Mouse (Mus musculus) embryonic facial prominence, embryonic 12.5 days (tissue): Measurements from ENCODE around the gene Mrm1. TPM values are rescaled to one million over a fixed set of nuclear protein-coding genes. Genes with fewer than 3 reads are reported as not detected.

ENCODE experiments used
- ATAC-seq: fragments of 200-750 bp; cut with Nextera tagmentation; 2 replicates; pipeline ENCODE4 v1.8.0; 2017; ENCODE audit not compliant: insufficient number of reproducible peaks, insufficient read depth, low FRiP score, low TSS enrichment
- H3K27ac ChIP-seq: fragments of 300-500 bp; sonication (generic); 2 replicates; pipeline ENCODE4 v1.5.1; 2016; ENCODE audit warnings: mild to moderate bottlenecking
- H3K27me3 ChIP-seq: fragments of 300-500 bp; sonication (generic); 2 replicates; pipeline ENCODE4 v1.6.1; 2016; ENCODE audit warnings: mild to moderate bottlenecking, moderate library complexity
- H3K36me3 ChIP-seq: fragments of 300-500 bp; sonication (generic); 2 replicates; pipeline ENCODE4 v1.6.1; 2016; ENCODE audit warnings: mild to moderate bottlenecking
- H3K4me1 ChIP-seq: fragments of 300-500 bp; sonication (generic); 2 replicates; pipeline ENCODE4 v1.6.1; 2016
- H3K4me2 ChIP-seq: fragments of 300-500 bp; sonication (generic); replicated peaks from 2 replicates; pipeline ENCODE4 v1.6.1; 2016; ENCODE audit warnings: mild to moderate bottlenecking, moderate library complexity
- H3K4me3 ChIP-seq: fragments of 300-500 bp; sonication (generic); 2 replicates; pipeline ENCODE4 v1.5.1; 2016; ENCODE audit warnings: mild to moderate bottlenecking
- H3K9ac ChIP-seq: fragments of 300-500 bp; sonication (generic); 2 replicates; pipeline ENCODE4 v1.6.1; 2016; ENCODE audit warnings: mild to moderate bottlenecking, moderate library complexity
- H3K9me3 ChIP-seq: fragments of 300-500 bp; sonication (generic); 2 replicates; pipeline ENCODE4 v1.6.1; 2016; ENCODE audit warnings: mild to moderate bottlenecking, moderate library complexity
- WGBS: fragments of 180-500 bp; shearing (Covaris S2); methylation state at CpG from one replicate; pipeline ENCODE4 v1.1.7; 2016; 5-methylcytosine and 5-hydroxymethylcytosine counted together
- polyA plus RNA-seq: library from polyadenylated mRNA; unstranded; fragments of >200 nt; fragmentation: Nextera tagmentation; extraction: Ambion mirVana; gene quantifications from 2 replicates; pipeline ENCODE4 v1.2.1, GENCODE M21; 2016

Mrm1 gene
- polyA plus RNA-seq, 1 experiment from 2014 or later: 8.8 TPM

DNA sequence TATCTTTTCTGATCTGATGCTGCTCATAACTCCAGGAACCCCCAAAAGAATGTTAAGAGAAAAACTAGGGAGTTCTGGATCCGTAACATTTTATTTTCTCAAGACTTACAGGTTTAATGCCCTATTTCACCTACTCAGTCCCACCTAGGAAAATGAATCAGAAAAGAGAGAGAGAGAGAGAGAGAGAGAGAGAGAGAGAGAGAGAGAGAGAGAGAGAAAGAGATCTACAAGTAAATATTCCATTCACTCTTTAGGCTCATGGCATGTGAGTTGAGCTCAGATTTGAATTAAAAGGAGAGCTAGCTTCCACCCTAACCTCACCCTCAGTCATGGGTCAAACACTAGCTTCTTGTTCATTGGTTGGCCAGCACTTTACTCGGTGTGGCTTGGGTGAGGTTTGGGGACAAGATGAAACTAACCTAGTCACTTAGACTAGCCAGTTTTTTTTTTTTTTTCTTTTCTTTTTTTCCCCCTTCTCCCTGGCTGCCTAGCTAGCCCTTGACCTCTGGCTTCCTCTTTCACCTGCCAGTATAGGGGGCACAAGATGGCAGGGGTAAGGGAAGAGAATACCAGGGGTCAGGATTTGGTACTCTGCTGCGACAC, 8.7 kb upstream of the Mrm1 start:
- Histone ChIP-seq H3K9ac (peak overlapping the region; percentile 70; the same call in 1 of the 2 replicates), H3K9me3 (no peaks in the 10 kb centered on the region), H3K4me3 (peak overlapping the region; percentile 81), H3K4me2 (peak overlapping the region; percentile 95), H3K27me3 (no peaks in the 10 kb centered on the region), H3K27ac (no peak overlapping the region), H3K4me1 (0 out of 2 replicates have a peak, but pooled peaks cover 8% of the 10 kb centered on the region), H3K36me3 (peaks cover 29% of the 10 kb centered on the region)
- ATAC-seq: no peak
- 45% methylated on average over 3 of the region's 3 CpGs for WGBS

DNA sequence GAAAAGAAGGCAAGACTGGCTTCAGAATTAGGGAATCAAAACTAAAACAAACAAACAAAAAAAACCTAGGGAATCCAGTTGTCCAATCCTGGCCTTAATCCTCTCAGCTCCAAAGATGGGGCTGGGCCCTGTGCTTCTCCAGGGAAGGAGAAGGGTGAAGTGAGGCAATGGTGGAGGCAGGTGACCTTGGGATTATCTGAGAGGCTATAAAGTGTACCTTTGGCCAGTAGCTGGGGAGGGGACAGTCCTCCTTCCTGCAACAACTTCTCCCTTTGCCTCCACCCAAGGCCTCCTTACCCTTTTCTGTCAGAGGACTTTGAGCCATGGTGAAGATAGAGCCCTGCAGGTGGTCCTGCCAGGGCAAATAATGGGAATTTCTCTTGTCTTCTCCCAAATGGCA, 8.2 kb upstream of the Mrm1 start:
- no peak overlapping the region for H3K4me2 ChIP-seq
- H3K4me3 ChIP-seq: no peak overlapping the region
- no peak overlapping the region for H3K9ac ChIP-seq
- no peaks in the 10 kb centered on the region for H3K9me3 ChIP-seq
- H3K4me1 ChIP-seq: 0 out of 2 replicates have a peak, but pooled peaks cover 8% of the 10 kb centered on the region
- ATAC-seq: no peak
- H3K27ac ChIP-seq: no peak overlapping the region
- peaks cover 24% of the 10 kb centered on the region for H3K36me3 ChIP-seq
- no peaks in the 10 kb centered on the region for H3K27me3 ChIP-seq

DNA sequence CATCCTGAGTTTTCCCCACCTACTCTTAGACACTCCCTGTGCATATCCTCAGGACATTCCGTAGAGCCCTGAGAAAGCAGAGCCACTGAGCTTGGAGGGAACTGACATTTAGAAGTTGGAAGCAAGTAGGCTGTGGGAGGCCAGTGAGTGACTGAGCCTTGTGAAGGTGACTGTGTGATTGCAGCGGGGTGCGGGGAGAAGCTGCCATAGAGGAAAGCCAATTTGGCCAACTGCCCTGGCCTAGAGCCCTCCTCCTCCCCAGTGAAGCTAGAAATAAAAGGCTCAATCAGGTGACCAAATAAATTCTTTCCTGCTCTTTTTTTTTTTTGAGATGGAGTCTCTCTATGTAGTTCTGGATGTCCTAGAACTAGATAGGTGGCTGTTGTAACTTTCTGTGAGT, 6.9 kb upstream of the Mrm1 start:
- H3K4me2 ChIP-seq: no peak overlapping the region
- no peak overlapping the region for H3K27ac ChIP-seq
- no peak overlapping the region for H3K4me3 ChIP-seq
- no peak for ATAC-seq
- 86% methylated on average over 3 of the region's 3 CpGs for WGBS
- H3K36me3 ChIP-seq: peaks cover 13% of the 10 kb centered on the region; the same call in 1 of the 2 replicates
- no peak overlapping the region for H3K9ac ChIP-seq
- no peaks in the 10 kb centered on the region for H3K9me3 ChIP-seq
- 0 out of 2 replicates have a peak, but pooled peaks cover 8% of the 10 kb centered on the region for H3K4me1 ChIP-seq
- no peaks in the 10 kb centered on the region for H3K27me3 ChIP-seq

DNA sequence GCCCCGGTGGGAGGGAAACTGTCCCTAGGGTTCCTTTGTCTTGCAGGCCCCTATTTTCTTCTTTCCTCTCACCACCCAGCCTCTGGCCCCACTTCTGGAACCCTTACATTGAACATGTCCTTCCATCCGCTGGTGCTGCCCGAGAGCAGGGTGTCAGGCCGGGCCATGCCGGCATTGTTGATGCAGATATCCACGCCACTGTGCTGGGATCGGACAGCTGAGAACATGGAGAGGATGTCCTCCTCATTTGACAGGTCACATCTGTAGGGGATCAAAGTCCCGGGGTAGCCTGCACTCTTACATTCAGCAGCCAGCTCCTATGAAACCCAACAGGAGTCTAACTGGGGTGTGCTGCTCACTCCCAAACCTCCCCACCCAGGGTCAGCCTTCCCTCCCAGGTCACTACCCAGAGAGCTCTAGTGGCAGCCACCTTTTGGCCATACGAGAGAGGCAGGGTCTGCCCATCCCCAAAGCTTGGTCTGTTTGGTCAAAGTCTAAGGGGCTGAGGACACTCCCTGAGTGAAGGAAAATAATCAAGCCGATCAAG, 6.0 kb upstream of the Mrm1 start:
- peaks cover 7% of the 10 kb centered on the region; the same call in 1 of the 2 replicates for H3K36me3 ChIP-seq
- H3K4me3 ChIP-seq: no peak overlapping the region
- H3K9ac ChIP-seq: no peak overlapping the region; the same call in 1 of the 2 replicates
- WGBS: 84% methylated on average over 10 of the region's 10 CpGs
- H3K27me3 ChIP-seq: no peaks in the 10 kb centered on the region
- 0 out of 2 replicates have a peak, but pooled peaks cover 8% of the 10 kb centered on the region for H3K4me1 ChIP-seq
- no peak overlapping the region for H3K27ac ChIP-seq
- no peak for ATAC-seq
- H3K9me3 ChIP-seq: no peaks in the 10 kb centered on the region
- H3K4me2 ChIP-seq: no peak overlapping the region

DNA sequence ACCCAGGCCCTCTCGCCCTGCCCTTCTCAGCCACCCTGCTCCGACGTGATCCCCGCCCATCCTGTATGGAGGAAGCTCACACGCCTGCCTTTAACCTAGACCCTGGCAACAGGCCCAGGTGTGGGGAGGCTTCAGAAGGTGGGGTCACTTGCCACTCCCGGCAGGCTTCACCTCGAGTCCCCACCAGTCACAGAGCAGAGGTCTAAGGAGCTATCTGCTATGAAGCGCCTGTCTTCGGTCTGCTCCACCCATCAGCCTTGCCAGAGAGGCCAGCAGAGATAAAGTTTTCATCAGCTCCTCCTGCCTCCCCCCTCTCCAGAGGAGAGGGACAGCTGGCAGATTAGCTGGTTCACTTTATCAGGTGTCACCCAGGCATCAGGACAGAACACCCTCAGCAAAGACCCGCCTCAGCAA, 4.2 kb upstream of the Mrm1 start:
- 66% methylated on average over 10 of the region's 10 CpGs for WGBS
- Histone ChIP-seq H3K9ac (no peak overlapping the region), H3K4me2 (no peak overlapping the region), H3K36me3 (no peaks in the 10 kb centered on the region), H3K27ac (no peak overlapping the region), H3K9me3 (no peaks in the 10 kb centered on the region), H3K4me3 (no peak overlapping the region), H3K4me1 (peaks cover 8% of the 10 kb centered on the region; the same call in 1 of the 2 replicates), H3K27me3 (no peaks in the 10 kb centered on the region)
- no peak for ATAC-seq

DNA sequence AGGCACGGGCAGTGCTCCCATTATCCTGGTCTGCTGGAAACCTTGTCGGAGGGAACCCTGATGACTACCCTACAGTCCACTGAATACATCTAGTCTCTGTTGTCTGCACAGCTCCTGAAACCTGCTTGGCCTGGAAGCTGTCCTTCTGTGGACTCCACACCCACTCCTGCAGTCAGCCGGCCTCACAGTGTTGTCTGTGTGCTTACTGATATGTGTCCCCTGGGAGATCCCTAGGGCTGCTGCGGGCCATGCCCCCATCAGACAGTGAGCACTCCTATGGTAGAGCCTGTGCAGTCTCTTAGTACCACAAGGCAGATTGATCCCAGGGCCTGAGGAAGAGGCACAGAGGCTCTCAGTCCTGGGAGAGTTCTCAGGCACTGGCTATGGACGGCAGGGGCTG, 3.2 kb upstream of the Mrm1 start:
- no peaks in the 10 kb centered on the region for H3K36me3 ChIP-seq
- H3K9ac ChIP-seq: no peak overlapping the region
- H3K9me3 ChIP-seq: no peaks in the 10 kb centered on the region
- no peak for ATAC-seq
- 77% methylated on average over 5 of the region's 5 CpGs for WGBS
- H3K4me3 ChIP-seq: 0 out of 2 replicates have a peak overlapping the region, but pooled peaks have one; percentile 2
- H3K27ac ChIP-seq: 0 out of 2 replicates have a peak overlapping the region, but pooled peaks have one; percentile 17
- peaks cover 3% of the 10 kb centered on the region; the same call in 1 of the 2 replicates for H3K4me1 ChIP-seq
- no peak overlapping the region for H3K4me2 ChIP-seq
- no peaks in the 10 kb centered on the region for H3K27me3 ChIP-seq

DNA sequence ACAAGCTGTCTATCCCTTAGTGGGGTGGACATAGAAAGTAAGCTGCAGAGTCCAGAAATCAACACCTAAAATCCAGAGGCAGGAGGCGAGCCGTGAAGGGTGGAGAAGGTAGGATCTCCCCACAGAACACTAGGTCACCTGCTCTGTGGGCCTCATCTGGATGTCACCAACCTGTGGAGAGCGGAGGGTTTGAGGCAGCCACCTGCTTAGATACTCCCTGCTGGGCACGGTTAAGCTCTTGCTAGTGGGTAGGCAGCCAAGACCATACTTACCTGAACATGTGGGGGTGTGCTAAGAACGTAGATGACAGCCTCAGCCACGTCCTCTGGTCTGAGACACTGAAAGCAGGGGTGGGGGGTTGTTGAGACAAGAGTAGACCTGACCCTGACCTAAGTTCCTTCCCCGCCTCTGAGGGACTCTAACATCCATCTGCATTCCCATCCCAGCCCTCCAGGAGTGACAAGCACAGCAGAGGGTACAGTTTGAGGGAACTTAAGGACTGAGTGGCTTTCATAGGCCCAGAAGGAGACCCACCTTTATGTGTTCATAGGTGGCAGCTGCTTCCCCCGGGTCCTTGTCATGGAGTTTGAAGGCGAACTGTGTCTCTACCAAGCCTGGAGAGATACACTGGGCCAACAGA, 1.9 kb upstream of the Mrm1 start:
- no peak overlapping the region for H3K27ac ChIP-seq
- 90% methylated on average over 9 of the region's 9 CpGs for WGBS
- ATAC-seq: no peak

DNA sequence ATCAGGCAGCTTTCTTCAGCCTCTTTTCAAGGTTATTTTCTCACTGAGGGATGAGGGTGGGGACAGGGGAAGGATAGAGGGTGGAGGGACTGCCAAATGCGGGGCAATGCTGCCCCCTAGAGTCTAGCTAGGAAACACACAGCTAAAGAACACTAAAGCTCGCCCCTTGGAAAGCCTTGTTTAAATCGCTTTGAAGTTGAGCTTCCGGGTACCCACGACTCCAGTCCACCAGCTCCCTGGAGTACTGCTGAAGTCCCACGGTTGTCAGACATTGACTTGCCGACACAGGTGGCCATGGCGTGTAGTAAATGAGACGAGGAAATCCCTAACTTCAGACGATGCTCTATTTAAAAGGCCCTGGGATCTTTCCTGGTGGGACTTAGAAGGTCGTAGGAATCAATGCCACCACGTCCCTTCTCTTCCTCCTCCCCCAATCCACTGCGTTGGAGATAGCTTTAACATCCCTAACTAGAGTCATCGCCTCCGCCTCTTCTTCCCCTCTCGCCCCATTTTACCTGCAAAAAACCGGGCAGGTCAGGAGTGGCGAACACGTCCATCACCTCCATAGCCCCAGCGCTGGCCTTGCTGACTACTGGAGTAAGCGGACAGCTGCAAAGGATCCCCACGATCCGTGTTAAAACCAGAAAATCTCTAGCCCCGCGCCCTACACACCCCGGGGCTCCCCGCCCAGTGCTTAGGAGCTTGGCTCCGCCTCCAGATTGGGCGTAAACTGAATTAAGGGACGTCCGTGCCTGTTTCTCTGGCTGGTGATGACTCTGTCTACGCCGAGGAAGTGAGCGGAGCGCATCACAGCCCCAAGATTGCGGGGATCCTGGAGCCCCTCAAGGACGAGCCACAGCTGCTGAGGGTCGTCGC, 992 bp downstream of the Mrm1 start:
- H3K9me3 ChIP-seq: no peaks in the 10 kb centered on the region
- peak overlapping the region; percentile 58; the same call in 1 of the 2 replicates for H3K27ac ChIP-seq
- H3K4me1 ChIP-seq: no peaks in the 10 kb centered on the region; the same call in 1 of the 2 replicates
- WGBS: under 1% methylated on average over 39 of the region's 39 CpGs
- H3K27me3 ChIP-seq: no peaks in the 10 kb centered on the region
- peak overlapping the region; percentile 98 for H3K4me2 ChIP-seq
- ATAC-seq: peak; percentile 49; the same call in 1 of the 2 replicates
- peak overlapping the region; percentile 70 for H3K4me3 ChIP-seq
- peak overlapping the region; percentile 61 for H3K9ac ChIP-seq
- H3K36me3 ChIP-seq: no peaks in the 10 kb centered on the region

More for the DNA sequence above, 1.9 kb upstream of the Mrm1 start:
- Histone ChIP-seq H3K9ac (no peak overlapping the region), H3K27me3 (no peaks in the 10 kb centered on the region), H3K36me3 (no peaks in the 10 kb centered on the region), H3K9me3 (no peaks in the 10 kb centered on the region), H3K4me1 (peaks cover 3% of the 10 kb centered on the region; the same call in 1 of the 2 replicates), H3K4me3 (no peak overlapping the region), H3K4me2 (no peak overlapping the region)

DNA sequence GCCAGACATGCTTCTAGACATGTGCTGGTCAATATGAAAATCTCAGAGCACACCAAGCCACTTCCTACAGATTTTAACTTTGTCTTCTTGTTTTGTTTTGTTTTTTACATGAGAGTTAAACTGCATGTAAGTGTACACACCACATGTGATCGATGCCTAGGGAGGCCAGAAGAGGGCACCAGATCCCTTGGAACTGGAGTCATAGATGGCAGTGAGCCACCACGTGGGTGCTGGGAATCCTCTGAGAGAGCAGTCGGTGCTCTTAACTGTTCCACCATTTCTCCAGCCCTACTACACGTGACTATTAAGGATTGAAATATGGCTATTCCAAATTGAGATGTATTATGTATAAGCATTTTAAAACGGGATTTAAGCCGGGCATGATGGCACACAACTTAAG, 2.0 kb downstream of the Mrm1 start:
- no peak overlapping the region for H3K9ac ChIP-seq
- no peak overlapping the region for H3K4me3 ChIP-seq
- H3K27me3 ChIP-seq: no peaks in the 10 kb centered on the region
- no peak overlapping the region for H3K4me2 ChIP-seq
- 83% methylated on average over 6 of the region's 6 CpGs for WGBS
- no peak for ATAC-seq
- H3K27ac ChIP-seq: no peak overlapping the region
- H3K9me3 ChIP-seq: no peaks in the 10 kb centered on the region
- no peaks in the 10 kb centered on the region for H3K36me3 ChIP-seq
- H3K4me1 ChIP-seq: no peaks in the 10 kb centered on the region; the same call in 1 of the 2 replicates

DNA sequence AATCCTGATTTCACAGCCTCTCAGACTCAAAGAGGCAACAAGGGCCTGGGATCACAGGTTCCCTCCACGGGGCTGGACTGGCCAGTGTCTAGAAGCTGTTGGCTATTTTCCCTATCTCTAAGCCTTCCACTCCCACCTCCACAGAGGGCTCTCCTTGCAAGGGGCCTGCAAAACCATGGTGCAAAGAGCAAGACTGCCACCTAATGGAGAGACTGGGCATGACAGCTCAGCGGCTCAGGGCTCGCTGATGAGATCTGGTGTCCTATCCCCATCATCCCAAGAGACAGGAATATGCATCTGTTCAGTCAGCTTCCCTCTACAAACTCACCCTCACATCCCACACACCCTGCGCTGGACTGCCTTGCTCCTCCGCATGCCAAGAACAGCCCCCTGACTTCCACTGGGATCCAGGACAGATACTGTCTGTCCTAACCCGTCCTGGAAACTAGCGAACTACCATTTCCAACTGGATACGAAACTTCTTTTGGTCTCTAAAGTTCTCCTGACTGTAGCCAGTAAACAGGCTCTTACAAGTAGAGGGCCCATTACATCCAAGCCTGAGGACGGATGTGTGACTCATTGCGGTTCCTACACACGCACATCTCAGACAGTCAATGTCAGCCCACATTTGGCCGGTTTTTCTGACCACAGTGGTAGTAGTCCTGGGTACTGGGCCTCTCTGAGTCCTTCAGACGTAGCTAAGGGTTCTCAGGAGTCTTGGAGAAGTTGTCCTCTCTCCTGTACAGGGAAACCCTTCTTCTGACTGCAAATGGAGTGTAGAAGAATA, 5.4 kb downstream of the Mrm1 start:
- no peak for ATAC-seq
- H3K27ac ChIP-seq: no peak overlapping the region
- H3K4me2 ChIP-seq: no peak overlapping the region
- no peaks in the 10 kb centered on the region for H3K4me1 ChIP-seq
- no peaks in the 10 kb centered on the region for H3K27me3 ChIP-seq
- H3K4me3 ChIP-seq: no peak overlapping the region
- H3K9ac ChIP-seq: no peak overlapping the region
- H3K9me3 ChIP-seq: no peaks in the 10 kb centered on the region
- 55% methylated on average over 13 of the region's 13 CpGs for WGBS
- H3K36me3 ChIP-seq: no peaks in the 10 kb centered on the region

DNA sequence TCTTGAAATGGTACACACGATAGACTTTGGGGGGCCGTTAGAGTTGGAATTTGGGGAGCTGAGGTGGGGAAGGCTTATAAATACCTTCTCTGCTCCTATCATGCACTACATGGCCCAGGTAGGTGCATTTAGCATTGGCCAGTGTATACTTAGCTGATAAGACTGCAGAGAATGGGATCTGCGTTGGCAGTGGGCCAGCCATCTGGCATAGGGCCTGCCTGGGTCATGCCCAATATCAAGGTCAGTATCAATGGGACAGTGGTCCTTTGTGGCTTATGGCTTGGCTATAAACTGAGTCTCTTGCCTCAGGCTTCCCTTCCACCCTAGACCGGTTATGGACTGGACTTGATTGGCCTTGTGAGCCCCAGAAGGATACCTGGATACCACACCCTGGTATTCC, 14.9 kb downstream of the Mrm1 start:
- Histone ChIP-seq H3K9me3 (no peaks in the 10 kb centered on the region), H3K4me1 (no peaks in the 10 kb centered on the region), H3K4me3 (no peak overlapping the region), H3K27me3 (no peaks in the 10 kb centered on the region), H3K36me3 (no peaks in the 10 kb centered on the region), H3K4me2 (no peak overlapping the region), H3K9ac (no peak overlapping the region), H3K27ac (no peak overlapping the region)
- 91% methylated on average over 4 of the region's 4 CpGs for WGBS
- no peak for ATAC-seq
